Mouse (Mus musculus): ENCODE measurements around the gene Olfr1368. TPM values are rescaled to one million over a fixed set of nuclear protein-coding genes. Genes with fewer than 3 reads are reported as not detected.
"Not testable (repeated sequence)": the region's sequence is repeated elsewhere in the genome, so short reads cannot be mapped to it uniquely, and the experiment has no call there.

The Olfr1368 gene
- total and polyA plus RNA-seq, 2 experiments from 2014 or later = not detected

GRCm38 (mm10) chr13:21159475-21159819 lies 13.8 kb upstream of the Olfr1368 start:
- peak overlapping the region; percentile 52 for H3K9ac ChIP-seq (replicated peaks; ENCODE audit: low read depth, low read length)
- H3K27ac ChIP-seq (ENCODE audit: low read depth) = peak overlapping the region; percentile 49
- under 1% methylated on average over 15 of the region's 15 CpGs for WGBS
- peak; percentile 31 for DNase-seq (ENCODE audit: low spot score)
- no peaks in the 10 kb centered on the region for H3K27me3 ChIP-seq (ENCODE audit: control insufficient read depth, insufficient read depth, low read length)
- no peaks in the 10 kb centered on the region for H3K4me1 ChIP-seq (ENCODE audit: control insufficient read depth, insufficient read depth)
- H3K36me3 ChIP-seq (replicated peaks; ENCODE audit: control insufficient read depth, insufficient read depth, low read length) = no peaks in the 10 kb centered on the region
- H3K9me3 ChIP-seq (replicated peaks; ENCODE audit: control insufficient read depth, low read length) = no peaks in the 10 kb centered on the region
- H3K4me2 ChIP-seq (ENCODE audit: low read depth, low read length) = peak overlapping the region; percentile 76
- TF ChIP-seq CTCF (IDR thresholded peaks at IDR 0.05; ENCODE audit: low read depth) = no peak
- peak; percentile 6; the same call in 1 of the 2 replicates for ATAC-seq (ENCODE audit: insufficient read depth, low read depth)
- H3K4me3 ChIP-seq (ENCODE audit: low read depth, low read length) = peak overlapping the region; percentile 81

- ATAC-seq (ENCODE audit: insufficient read depth, low read depth) (no peak), DNase-seq (ENCODE audit: low spot score) (peak; percentile 69)
- Histone ChIP-seq H3K36me3 (replicated peaks; ENCODE audit: control insufficient read depth, insufficient read depth, low read length) (no peaks in the 10 kb centered on the region), H3K4me3 (ENCODE audit: low read depth, low read length) (peak overlapping the region; percentile 81), H3K9ac (replicated peaks; ENCODE audit: low read depth, low read length) (peak overlapping the region; percentile 52; the same call in 1 of the 2 replicates), H3K27ac (ENCODE audit: low read depth) (peak overlapping the region; percentile 49; the same call in 1 of the 2 replicates), H3K9me3 (replicated peaks; ENCODE audit: control insufficient read depth, low read length) (no peaks in the 10 kb centered on the region), H3K4me2 (ENCODE audit: low read depth, low read length) (peak overlapping the region; percentile 76), H3K4me1 (ENCODE audit: control insufficient read depth, insufficient read depth) (no peaks in the 10 kb centered on the region), H3K27me3 (ENCODE audit: control insufficient read depth, insufficient read depth, low read length) (no peaks in the 10 kb centered on the region)
- WGBS = under 1% methylated on average over 19 of the region's 19 CpGs
- TF ChIP-seq CTCF (IDR thresholded peaks at IDR 0.05; ENCODE audit: low read depth) (peak; percentile 79), EP300 (IDR thresholded peaks at IDR 0.05; ENCODE audit: low read depth) (no peak)
Measured at GRCm38 (mm10) chr13:21158785-21159474, 13.3 kb upstream of the Olfr1368 start.

GRCm38 (mm10) chr13:21158071-21158470 lies 12.4 kb upstream of the Olfr1368 start:
- Histone ChIP-seq H3K27ac (ENCODE audit: low read depth) (no peak overlapping the region), H3K27me3 (ENCODE audit: control insufficient read depth, insufficient read depth, low read length) (no peaks in the 10 kb centered on the region), H3K4me1 (ENCODE audit: control insufficient read depth, insufficient read depth) (no peaks in the 10 kb centered on the region), H3K4me2 (ENCODE audit: low read depth, low read length) (peak overlapping the region; percentile 76; the same call in 1 of the 2 replicates), H3K9ac (replicated peaks; ENCODE audit: low read depth, low read length) (no peak overlapping the region), H3K9me3 (replicated peaks; ENCODE audit: control insufficient read depth, low read length) (no peaks in the 10 kb centered on the region), H3K4me3 (ENCODE audit: low read depth, low read length) (no peak overlapping the region), H3K36me3 (replicated peaks; ENCODE audit: control insufficient read depth, insufficient read depth, low read length) (no peaks in the 10 kb centered on the region)
- no peak for ATAC-seq (ENCODE audit: insufficient read depth, low read depth)
- 9% methylated on average over 9 of the region's 9 CpGs for WGBS
- no peak for DNase-seq (ENCODE audit: low spot score)
- TF ChIP-seq EP300 (IDR thresholded peaks at IDR 0.05; ENCODE audit: low read depth) (no peak), CTCF (IDR thresholded peaks at IDR 0.05; ENCODE audit: low read depth) (no peak)

GRCm38 (mm10) chr13:21155888-21156287 lies 10.2 kb upstream of the Olfr1368 start:
- Histone ChIP-seq H3K4me1 (ENCODE audit: control insufficient read depth, insufficient read depth) (no peaks in the 10 kb centered on the region), H3K9me3 (replicated peaks; ENCODE audit: control insufficient read depth, low read length) (no peaks in the 10 kb centered on the region), H3K4me2 (ENCODE audit: low read depth, low read length) (no peak overlapping the region), H3K27ac (ENCODE audit: low read depth) (no peak overlapping the region), H3K36me3 (replicated peaks; ENCODE audit: control insufficient read depth, insufficient read depth, low read length) (no peaks in the 10 kb centered on the region), H3K27me3 (ENCODE audit: control insufficient read depth, insufficient read depth, low read length) (no peaks in the 10 kb centered on the region), H3K4me3 (ENCODE audit: low read depth, low read length) (no peak overlapping the region), H3K9ac (replicated peaks; ENCODE audit: low read depth, low read length) (no peak overlapping the region)
- 74% methylated on average over 5 of the region's 5 CpGs for WGBS
- ATAC-seq (ENCODE audit: insufficient read depth, low read depth) (no peak), DNase-seq (ENCODE audit: low spot score) (no peak)
- TF ChIP-seq EP300 (IDR thresholded peaks at IDR 0.05; ENCODE audit: low read depth) = no peak
- no peak for TF ChIP-seq CTCF (IDR thresholded peaks at IDR 0.05; ENCODE audit: low read depth)

GRCm38 (mm10) chr13:21142421-21142820 lies 3.2 kb downstream of the Olfr1368 start:
- 37% methylated on average over 8 of the region's 8 CpGs for WGBS
- Histone ChIP-seq H3K27me3 (ENCODE audit: control insufficient read depth, insufficient read depth, low read length) (no peaks in the 10 kb centered on the region), H3K4me1 (ENCODE audit: control insufficient read depth, insufficient read depth) (no peaks in the 10 kb centered on the region), H3K4me3 (ENCODE audit: low read depth, low read length) (no peak overlapping the region), H3K9me3 (replicated peaks; ENCODE audit: control insufficient read depth, low read length) (no peaks in the 10 kb centered on the region), H3K27ac (ENCODE audit: low read depth) (no peak overlapping the region), H3K9ac (replicated peaks; ENCODE audit: low read depth, low read length) (no peak overlapping the region), H3K36me3 (replicated peaks; ENCODE audit: control insufficient read depth, insufficient read depth, low read length) (no peaks in the 10 kb centered on the region), H3K4me2 (ENCODE audit: low read depth, low read length) (no peak overlapping the region)
- ATAC-seq (ENCODE audit: insufficient read depth, low read depth) (no peak), DNase-seq (ENCODE audit: low spot score) (no peak)
- TF ChIP-seq CTCF (IDR thresholded peaks at IDR 0.05; ENCODE audit: low read depth) (peak; percentile 53), EP300 (IDR thresholded peaks at IDR 0.05; ENCODE audit: low read depth) (no peak)

GRCm38 (mm10) chr13:21129339-21129738 lies 16.3 kb downstream of the Olfr1368 start, which contains the start of gene Olfr263:
Gene Olfr263 (plus strand): TSS chr13:21129639.
- not testable (repeated sequence) for ATAC-seq (ENCODE audit: insufficient read depth, low read depth); DNase-seq (ENCODE audit: low spot score); H3K27me3 ChIP-seq (ENCODE audit: control insufficient read depth, insufficient read depth, low read length); H3K4me1 ChIP-seq (ENCODE audit: control insufficient read depth, insufficient read depth); H3K4me2 ChIP-seq (ENCODE audit: low read depth, low read length); H3K9me3 ChIP-seq (replicated peaks; ENCODE audit: control insufficient read depth, low read length); H3K36me3 ChIP-seq (replicated peaks; ENCODE audit: control insufficient read depth, insufficient read depth, low read length); H3K9ac ChIP-seq (replicated peaks; ENCODE audit: low read depth, low read length); H3K27ac ChIP-seq (ENCODE audit: low read depth); H3K4me3 ChIP-seq (ENCODE audit: low read depth, low read length)
- WGBS = 80% methylated on average over 3 of the region's 3 CpGs

Measured in heart, postnatal 0 days (tissue).